Mouse (Mus musculus): ENCODE results near the gene Fam198a. TPM values are rescaled to one million over a fixed set of nuclear protein-coding genes. Genes with fewer than 3 reads are reported as not detected.
"Not testable (repeated sequence)": the region's sequence is repeated elsewhere in the genome, so short reads cannot be mapped to it uniquely, and the experiment has no call there.

The Fam198a gene
- total RNA-seq, 2 experiments from 2014 or later, result 3.1 to 4.3 TPM

- intact Hi-C loops (cut with DNase I; ENCODE audit: low total_unique reads), result no loop called here
Measured at GRCm38 (mm10) chr9:122010751-122011150, 60.0 kb downstream of the Fam198a start.

DNA sequence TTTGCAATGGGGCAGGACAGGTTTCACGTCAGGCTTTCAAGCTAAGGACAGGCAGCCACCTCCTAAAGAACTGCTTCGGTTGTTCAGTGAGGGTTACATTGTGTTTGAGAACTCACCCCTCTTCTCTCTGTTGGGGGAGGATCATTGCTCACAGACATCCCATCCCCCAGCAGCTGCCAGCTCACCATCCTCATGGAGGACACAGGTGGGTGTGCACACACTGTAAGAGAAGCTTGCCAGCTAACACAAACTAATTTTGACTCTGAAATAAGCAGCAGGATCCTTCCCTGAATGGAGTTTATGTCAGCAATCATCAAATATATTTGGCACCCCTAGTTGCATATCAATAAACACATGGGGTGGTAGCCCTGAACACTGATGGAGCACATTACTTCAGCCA, 62.0 kb downstream of the Fam198a start:
- DNase-seq, result no peak
- intact Hi-C loops (cut with DNase I; ENCODE audit: low total_unique reads), result no loop called here

More at GRCm38 (mm10) chr9:122010751-122011150, 60.0 kb downstream of the Fam198a start:
- no peak for DNase-seq

- intact Hi-C loops (cut with DNase I; ENCODE audit: low total_unique reads), result loop anchor here (2.0 kb wide), 1 partner anchor 171 kb away; no protein-coding TSS in a partner anchor
- no peak for DNase-seq
Measured at GRCm38 (mm10) chr9:122013629-122014028, 62.8 kb downstream of the Fam198a start.

- intact Hi-C loops (cut with DNase I; ENCODE audit: low total_unique reads), result loop anchor here (2.0 kb wide), 1 partner anchor 171 kb away; no protein-coding TSS in a partner anchor
- peak; percentile 80 for DNase-seq
Measured at GRCm38 (mm10) chr9:122014241-122014667, 63.5 kb downstream of the Fam198a start.

DNA sequence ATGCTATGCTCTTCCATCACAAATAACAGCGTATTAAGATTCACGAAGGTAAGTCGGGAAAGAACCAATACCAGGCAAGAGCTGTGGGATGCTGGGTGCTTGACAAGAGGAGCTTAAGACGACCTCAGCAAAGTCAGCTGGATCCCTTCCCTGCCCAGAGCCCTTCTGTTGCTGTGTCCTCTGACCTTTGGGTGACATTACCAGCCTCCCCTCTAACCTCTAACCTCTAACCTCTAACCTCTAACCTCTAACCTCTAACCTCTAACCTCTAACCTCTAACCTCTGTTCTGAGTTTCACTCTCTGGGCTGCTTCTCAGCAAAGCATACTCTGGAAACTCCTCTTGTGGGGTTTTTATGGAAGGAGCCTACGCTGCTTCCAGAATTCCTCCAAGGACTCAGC, 67.3 kb downstream of the Fam198a start:
- intact Hi-C loops (cut with DNase I; ENCODE audit: low total_unique reads), result loop anchor here (5.0 kb wide), 1 partner anchor 99 kb away; the partner anchor contains the start of gene Snrk
- no peak for DNase-seq

- DNase-seq, result peak; percentile 65
- intact Hi-C loops (cut with DNase I; ENCODE audit: low total_unique reads), result loop anchor here (5.0 kb wide), 1 partner anchor 98 kb away; the partner anchor contains the start of gene Snrk
Measured at GRCm38 (mm10) chr9:122018782-122019395, 68.1 kb downstream of the Fam198a start.

DNA sequence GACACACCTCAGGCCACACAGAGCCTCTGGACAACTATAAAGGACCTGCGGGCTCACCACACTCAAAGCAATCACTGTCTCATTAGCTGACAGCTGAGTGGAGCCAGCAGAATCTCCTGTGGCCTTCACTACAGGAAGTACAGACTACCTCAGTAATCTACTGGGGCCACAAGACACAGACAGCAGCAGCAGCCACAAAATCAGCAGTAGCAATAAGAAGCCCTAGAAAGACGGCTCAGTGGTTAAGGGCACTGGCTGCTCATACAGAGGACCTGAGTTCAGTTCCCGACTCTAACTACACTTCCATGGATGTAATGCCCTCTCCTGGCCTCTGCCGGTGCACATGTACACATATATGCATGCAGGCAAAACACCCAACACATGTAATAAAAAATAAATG, 69.5 kb downstream of the Fam198a start:
- intact Hi-C loops (cut with DNase I; ENCODE audit: low total_unique reads), result no loop called here

GRCm38 (mm10) chr9:122021171-122021570, 70.4 kb downstream of the Fam198a start:
- DNase-seq; intact Hi-C loops (cut with DNase I; ENCODE audit: low total_unique reads): not testable (repeated sequence)

More for the DNA sequence above, 69.5 kb downstream of the Fam198a start:
- no peak for DNase-seq

DNA sequence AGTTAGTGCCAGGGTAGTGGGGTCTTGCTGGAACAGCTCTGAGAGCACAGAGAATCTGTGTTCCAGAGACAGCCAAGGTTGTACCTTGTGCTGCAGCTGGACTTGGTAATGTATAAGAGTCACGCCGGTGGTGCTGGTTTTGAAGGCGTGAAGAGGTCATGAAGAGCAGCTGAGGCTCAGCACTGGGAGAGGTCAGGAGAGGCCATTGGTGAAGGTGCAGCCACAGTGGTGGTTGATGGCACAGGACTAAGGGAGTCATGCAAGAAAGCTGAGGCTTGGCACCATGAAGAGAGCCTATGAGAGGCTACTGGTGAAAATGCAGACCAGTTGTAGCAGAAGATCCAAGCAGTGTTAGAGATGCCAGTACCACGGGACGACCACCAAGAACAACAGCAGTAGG, 70.8 kb downstream of the Fam198a start:
- intact Hi-C loops (cut with DNase I; ENCODE audit: low total_unique reads), result no loop called here
- DNase-seq, result no peak

- intact Hi-C loops (cut with DNase I; ENCODE audit: low total_unique reads), result no loop called here
- DNase-seq, result peak; percentile 75
Measured at GRCm38 (mm10) chr9:122022776-122023175, 72.0 kb downstream of the Fam198a start.

- intact Hi-C loops (cut with DNase I; ENCODE audit: low total_unique reads), result no loop called here
- no peak for DNase-seq
Measured at GRCm38 (mm10) chr9:122023873-122024272, 73.1 kb downstream of the Fam198a start.

DNA sequence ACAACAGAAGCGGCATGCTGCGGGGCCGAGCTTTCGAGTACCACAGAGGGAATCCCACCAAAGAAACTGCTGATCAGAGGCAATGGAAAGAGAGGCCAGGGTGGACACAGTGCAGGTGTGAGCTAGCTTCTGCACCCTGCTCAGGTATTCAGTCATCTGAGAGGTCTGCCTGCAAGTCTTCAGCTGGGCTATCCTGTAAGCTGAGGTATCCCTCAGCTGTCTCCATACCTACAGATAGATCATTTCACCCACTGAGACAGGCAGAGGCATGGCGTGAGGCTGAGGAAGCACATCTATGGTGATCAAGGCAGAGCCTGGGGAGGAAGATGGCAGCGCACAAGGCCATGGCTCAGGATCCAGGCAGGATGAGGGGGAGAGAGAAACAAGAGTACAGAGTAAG, 73.6 kb downstream of the Fam198a start:
- intact Hi-C loops (cut with DNase I; ENCODE audit: low total_unique reads), result no loop called here
- DNase-seq, result no peak

- no peak for DNase-seq
- intact Hi-C loops (cut with DNase I; ENCODE audit: low total_unique reads), result no loop called here
Measured at GRCm38 (mm10) chr9:122025855-122026590, 75.2 kb downstream of the Fam198a start.

DNA sequence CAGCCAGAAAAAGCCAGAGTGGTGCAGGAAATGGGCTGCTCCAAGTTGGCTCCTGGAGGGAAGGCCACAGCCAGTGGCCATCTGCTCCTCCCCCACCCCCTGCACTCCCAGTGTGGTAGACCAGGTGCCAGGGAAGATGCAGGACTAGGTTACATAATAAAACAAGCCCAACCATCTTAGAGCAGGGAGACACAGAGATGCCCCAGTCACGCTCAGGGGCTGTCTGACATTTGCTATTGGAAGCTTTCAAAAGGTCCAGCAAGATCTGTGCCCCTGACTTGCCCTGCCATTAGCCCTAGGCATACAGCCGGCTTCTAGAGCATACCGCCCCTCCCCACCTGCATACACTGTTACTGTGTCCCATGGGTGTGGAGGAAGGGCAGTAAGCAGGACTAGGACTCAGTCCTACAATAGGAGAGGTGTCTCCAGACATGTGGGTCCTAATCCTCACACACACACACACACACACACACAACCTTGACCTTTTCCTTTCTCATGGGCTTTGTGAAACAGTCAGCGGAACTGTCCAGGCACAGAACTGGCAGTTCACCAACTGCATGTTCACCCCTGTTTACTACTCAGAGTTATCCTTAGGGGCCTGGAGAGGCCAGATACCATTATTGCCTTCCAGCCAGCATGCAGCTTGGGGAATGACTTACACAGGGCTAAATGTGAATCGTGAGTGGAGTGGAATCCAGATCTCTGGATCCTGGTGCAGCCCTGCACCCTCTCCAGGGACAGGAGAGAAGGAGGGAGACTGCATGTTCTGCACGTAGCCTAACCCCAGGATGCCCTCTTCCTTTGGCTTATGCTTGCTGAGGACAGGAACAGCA, 76.5 kb downstream of the Fam198a start:
- peak; percentile 72 for DNase-seq
- intact Hi-C loops (cut with DNase I; ENCODE audit: low total_unique reads), result no loop called here

GRCm38 (mm10) chr9:122027914-122028745, 77.3 kb downstream of the Fam198a start:
- intact Hi-C loops (cut with DNase I; ENCODE audit: low total_unique reads), result no loop called here
- DNase-seq, result peak; percentile 47

DNA sequence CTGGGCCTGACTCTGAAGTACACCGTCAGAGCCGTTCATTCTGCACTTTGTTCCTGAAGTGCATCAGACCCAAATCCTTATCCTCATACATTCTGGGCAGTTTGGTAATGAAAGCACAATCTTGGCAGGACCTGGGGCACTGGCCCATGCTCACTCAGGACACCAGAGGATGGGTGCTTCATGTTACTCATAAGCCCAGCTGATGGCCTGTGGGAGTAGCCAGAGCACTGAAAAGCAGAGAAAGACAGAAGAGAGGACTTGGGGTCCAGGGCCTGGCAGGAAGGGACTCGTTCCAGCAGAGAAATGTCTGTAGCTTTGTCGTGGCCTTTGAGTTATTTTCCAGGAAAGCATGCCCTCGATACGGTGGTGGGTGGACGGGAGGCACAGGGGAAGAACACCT, 79.0 kb downstream of the Fam198a start:
- intact Hi-C loops (cut with DNase I; ENCODE audit: low total_unique reads), result no loop called here
- no peak for DNase-seq
